Mouse (Mus musculus) c-Kit-positive CD71-positive TER-119-positive erythroid progenitor cells, embryonic 14.5 days (primary cell): Measurements from ENCODE around the gene Smim6.
A peak's percentile ranks its signal among the peaks of the same experiment; 100 is the strongest.

Source experiments
- DNase-seq: peaks from one replicate; pipeline ENCODE4 v3.0.0-alpha.2; 2013; ENCODE audit warnings: low spot score

Gene Smim6

GRCm38 (mm10) chr11:115933747-115934110 lies 21.9 kb downstream of the Smim6 start:
- no peak for DNase-seq

DNA sequence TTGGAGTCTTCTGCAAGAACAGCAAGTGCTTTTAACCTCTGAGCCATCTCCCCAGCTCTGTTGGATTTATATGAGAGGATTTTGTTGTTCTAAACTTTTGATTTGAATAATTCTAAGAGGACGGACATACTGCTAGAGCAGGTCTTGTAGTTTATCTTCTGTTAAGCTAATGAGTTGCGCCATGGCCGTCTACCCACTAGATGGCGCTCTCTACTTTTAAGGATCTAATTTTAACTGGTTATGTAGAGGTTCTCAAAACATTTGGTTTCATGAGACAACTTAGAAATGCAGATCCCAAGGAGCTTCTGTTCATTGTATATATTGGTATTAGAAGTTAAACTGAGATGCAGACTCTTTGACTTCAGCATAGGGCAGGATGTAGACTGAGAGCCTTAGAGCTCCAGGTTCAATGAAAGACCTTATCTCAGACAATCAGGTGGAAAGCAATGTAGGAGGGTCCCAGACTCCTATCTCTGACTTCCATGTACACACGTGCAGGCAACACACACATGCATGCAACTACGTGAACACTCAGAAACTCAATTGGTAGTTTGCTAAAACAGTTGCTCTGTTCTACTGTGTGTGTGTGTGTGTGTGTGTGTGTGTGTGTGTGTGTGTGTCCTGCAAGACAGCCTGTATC lies 28.0 kb downstream of the Smim6 start:
- DNase-seq, result peak; percentile 76

DNA sequence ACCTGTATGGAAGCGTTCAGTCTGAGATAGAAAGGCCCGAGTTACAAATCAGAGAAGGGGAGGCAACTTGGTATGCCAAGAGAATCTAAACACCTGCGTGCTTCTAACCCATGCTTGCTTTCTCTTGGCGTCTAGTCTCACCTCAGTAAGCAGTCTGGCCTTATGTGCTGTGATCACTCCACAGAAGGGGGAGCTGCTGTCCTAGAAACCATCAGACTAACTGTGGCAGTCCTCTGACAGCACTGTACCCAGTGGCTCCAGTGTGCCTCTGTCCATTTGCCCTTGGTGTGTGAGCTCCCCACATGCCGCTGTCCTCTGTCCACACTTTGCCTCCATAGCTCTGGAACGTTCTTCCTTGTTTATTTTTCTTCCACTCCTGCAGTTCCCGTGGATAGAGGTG lies 30.2 kb downstream of the Smim6 start:
- DNase-seq, result no peak

- no peak for DNase-seq
Observed at GRCm38 (mm10) chr11:115945247-115945646, 33.4 kb downstream of the Smim6 start.

GRCm38 (mm10) chr11:115946221-115946828 lies 34.5 kb downstream of the Smim6 start:
- no peak for DNase-seq

DNA sequence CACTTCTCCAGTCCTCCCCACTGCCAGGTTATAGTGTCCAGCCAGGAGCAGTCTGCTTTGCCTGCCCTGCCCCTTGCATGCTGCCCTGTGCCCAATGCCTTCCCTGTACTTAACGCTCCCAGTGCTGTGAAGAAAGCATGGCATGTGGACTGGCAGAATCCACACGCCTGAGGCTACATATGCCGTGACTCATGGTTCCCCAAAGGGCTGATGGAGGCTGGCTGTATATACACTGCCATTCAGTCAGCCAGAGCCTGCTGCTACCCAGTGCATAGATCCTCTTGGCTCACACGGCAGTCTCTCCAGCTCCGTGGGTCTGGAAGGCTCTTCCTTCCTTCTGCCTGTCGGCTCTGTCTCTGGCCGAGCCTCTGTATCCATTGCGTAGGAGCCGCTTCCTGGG lies 36.5 kb downstream of the Smim6 start:
- no peak for DNase-seq

GRCm38 (mm10) chr11:115950719-115951118 lies 38.9 kb downstream of the Smim6 start:
- DNase-seq, result no peak

GRCm38 (mm10) chr11:115954712-115955111 lies 42.9 kb downstream of the Smim6 start:
- DNase-seq, result no peak

GRCm38 (mm10) chr11:115955195-115955858 lies 43.5 kb downstream of the Smim6 start:
- no peak for DNase-seq

DNA sequence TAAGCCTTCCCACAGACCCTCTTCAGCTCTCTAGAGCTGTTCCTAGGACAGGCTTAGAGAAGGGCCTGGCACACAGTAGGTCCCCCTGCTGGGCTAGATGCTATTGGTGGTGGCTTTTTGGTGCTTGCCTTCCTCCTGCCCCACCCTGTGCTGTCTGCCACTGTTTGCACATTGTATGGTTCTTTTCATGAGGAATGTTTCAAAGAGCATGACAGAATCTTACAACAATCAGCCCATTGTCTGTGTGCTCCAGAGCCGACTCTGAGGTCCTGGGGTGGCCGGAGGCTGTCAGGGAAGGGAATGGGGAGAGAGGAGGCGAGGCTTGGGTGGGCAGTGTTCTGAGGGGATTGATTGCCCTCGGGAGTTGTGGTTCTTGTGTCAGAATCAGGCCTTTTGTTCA lies 44.6 kb downstream of the Smim6 start:
- no peak for DNase-seq

DNA sequence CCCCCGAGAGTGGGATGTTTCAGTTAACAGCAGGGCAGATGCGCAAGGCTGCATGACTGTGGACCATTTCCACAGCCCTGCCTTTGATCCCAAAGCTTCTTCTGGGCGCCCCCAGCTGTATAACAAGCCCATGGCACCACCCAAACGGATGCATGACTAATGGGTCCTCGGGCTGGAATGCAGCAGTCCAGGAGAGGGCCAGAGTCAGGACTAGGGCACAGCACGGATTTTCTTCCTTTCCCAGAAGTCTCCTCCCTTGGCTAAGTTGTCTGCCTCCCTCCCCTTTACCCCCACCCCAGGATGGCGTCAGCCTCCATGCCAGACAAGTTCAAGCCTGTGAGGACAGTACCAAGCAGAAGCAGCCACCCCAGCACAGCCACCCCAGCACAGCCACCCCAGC lies 46.2 kb downstream of the Smim6 start:
- DNase-seq, result no peak

- DNase-seq, result no peak
Observed at GRCm38 (mm10) chr11:115959018-115959417, 47.2 kb downstream of the Smim6 start.

GRCm38 (mm10) chr11:115962651-115963412 lies 51.0 kb downstream of the Smim6 start:
- no peak for DNase-seq
